Mouse (Mus musculus): ENCODE data around the gene Kdf1. TPM values are rescaled to one million over a fixed set of nuclear protein-coding genes. Genes with fewer than 3 reads are reported as not detected.
A peak's percentile ranks its signal among the peaks of the same experiment; 100 is the strongest.
"Not testable (repeated sequence)": the region's sequence is repeated elsewhere in the genome, so short reads cannot be mapped to it uniquely, and the experiment has no call there.

The Kdf1 gene
- polyA plus RNA-seq, 1 experiment, result not detected

DNA sequence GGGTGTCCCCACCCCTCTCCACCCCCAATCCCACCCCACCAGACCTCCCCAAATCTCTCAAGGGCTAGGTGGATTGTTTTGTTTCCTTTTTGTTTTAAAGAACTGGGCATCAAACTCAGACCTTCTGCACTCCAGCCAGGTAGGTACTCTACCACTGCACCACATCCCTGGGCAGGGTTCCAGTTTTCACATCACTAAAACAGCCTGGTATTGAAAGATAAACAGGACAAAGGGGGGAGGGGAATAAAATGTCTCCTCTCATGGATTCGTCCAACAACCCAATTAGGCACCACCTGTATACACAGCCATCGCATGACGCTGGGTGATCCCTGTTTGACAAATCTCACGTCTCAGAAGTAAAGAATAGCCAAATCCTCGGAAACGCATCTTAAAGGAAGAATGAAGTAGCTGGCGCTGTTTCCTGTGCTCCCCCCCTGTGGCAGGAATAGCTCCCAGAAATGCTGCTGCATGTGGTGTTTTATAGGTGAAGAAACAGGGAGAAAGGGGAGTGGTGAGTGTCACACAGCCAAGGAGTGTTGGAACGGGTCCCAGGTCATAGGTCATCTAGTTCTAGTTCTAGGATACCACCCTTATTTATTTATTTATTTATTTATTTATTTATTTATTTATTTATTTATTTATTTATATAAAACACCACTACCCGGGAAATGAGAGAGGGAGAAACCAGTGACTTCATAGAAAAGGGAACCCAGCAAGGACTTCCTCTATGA, 13.8 kb upstream of the Kdf1 start:
- 56% methylated on average over 9 of the region's 9 CpGs for WGBS

DNA sequence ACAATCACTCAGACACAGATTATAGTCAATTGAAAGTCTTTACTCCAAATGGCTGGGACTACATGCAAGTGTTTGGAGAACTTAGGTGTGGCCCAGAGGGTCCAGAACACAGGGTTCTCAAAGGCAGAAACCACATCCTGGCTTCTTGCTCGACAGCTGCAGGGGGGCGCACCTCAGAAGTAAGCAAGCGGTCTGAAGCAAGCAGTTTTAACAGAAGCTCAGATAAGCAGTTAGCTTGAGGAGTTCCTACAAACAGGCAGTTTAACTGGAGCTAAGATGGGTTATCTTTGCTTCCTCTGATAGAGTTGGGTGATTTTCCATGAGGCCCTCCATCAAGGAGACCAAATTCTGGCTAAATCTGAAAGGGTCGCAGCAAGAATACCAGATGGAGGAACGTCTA, 12.2 kb upstream of the Kdf1 start:
- Histone ChIP-seq H3K4me3 (ENCODE audit: insufficient read depth, low read depth, low read length) (no peak overlapping the region), H3K27ac (ENCODE audit: insufficient read depth, low read depth, low read length) (no peak overlapping the region), H3K4me1 (ENCODE audit: control insufficient read depth, insufficient read depth, low read length) (peaks cover 2% of the 10 kb centered on the region)
- WGBS, result 84% methylated on average over 5 of the region's 5 CpGs
- no peak for TF ChIP-seq CTCF (IDR thresholded peaks at IDR 0.05; ENCODE audit: insufficient read depth, low read depth, low read length)

More for the DNA sequence above, 13.8 kb upstream of the Kdf1 start:
- Histone ChIP-seq H3K27ac (ENCODE audit: insufficient read depth, low read depth, low read length) (no peak overlapping the region), H3K4me1 (ENCODE audit: control insufficient read depth, insufficient read depth, low read length) (peaks cover 8% of the 10 kb centered on the region), H3K4me3 (ENCODE audit: insufficient read depth, low read depth, low read length) (no peak overlapping the region)
- no peak for TF ChIP-seq POLR2A (IDR thresholded peaks at IDR 0.05; ENCODE audit: insufficient read depth, low read depth, low read length)
- no peak for TF ChIP-seq CTCF (IDR thresholded peaks at IDR 0.05; ENCODE audit: insufficient read depth, low read depth, low read length)

DNA sequence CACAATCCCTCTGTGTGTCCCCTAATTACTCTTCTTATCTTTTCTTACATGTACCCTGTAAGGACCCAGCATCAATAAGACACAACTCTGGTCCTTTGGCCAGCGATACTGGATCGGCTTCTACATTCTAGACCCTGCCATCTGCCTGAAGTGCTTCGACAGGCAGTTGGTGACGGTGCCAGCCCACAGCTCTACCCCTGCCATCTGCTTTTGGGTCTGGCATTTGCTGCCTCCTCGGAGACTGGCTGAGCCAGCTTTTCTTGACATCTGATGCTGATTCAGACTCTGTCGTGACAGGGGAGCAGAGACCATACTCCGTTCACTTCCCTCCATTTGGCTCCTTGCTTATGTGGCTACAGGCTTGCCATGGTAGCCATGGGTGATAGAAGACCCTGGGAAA, 9.8 kb upstream of the Kdf1 start:
- H3K27ac ChIP-seq (ENCODE audit: insufficient read depth, low read depth, low read length), result no peak overlapping the region
- 42% methylated on average over 7 of the region's 7 CpGs for WGBS

DNA sequence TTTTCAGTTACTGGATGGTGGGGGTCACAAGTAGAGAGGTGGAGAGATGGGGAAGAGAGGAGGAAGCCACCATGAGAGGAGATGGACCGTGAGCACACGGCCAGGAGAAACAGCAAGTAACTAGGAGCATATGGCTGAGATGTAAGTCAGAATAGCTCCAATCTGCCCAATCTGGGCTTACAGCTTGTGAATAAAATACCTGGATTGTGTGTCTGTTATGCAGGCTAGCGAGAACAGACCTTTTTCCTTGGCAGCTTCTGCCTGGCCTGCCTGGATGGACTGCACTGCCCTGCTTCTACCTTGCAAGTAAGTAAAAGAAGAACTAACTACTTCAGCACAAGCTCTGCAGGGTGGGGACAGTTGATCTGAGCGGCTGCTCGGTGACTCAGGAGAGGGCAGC, 7.7 kb upstream of the Kdf1 start:
- Histone ChIP-seq H3K4me3 (ENCODE audit: insufficient read depth, low read depth, low read length) (no peak overlapping the region), H3K4me1 (ENCODE audit: control insufficient read depth, insufficient read depth, low read length) (no peaks in the 10 kb centered on the region), H3K27ac (ENCODE audit: insufficient read depth, low read depth, low read length) (no peak overlapping the region)
- TF ChIP-seq CTCF (IDR thresholded peaks at IDR 0.05; ENCODE audit: insufficient read depth, low read depth, low read length) (no peak), POLR2A (IDR thresholded peaks at IDR 0.05; ENCODE audit: insufficient read depth, low read depth, low read length) (no peak)
- 84% methylated on average over 5 of the region's 5 CpGs for WGBS

More for the DNA sequence above, 9.8 kb upstream of the Kdf1 start:
- no peaks in the 10 kb centered on the region for H3K4me1 ChIP-seq (ENCODE audit: control insufficient read depth, insufficient read depth, low read length)
- TF ChIP-seq CTCF (IDR thresholded peaks at IDR 0.05; ENCODE audit: insufficient read depth, low read depth, low read length), result no peak
- TF ChIP-seq POLR2A (IDR thresholded peaks at IDR 0.05; ENCODE audit: insufficient read depth, low read depth, low read length), result no peak
- H3K4me3 ChIP-seq (ENCODE audit: insufficient read depth, low read depth, low read length), result no peak overlapping the region

DNA sequence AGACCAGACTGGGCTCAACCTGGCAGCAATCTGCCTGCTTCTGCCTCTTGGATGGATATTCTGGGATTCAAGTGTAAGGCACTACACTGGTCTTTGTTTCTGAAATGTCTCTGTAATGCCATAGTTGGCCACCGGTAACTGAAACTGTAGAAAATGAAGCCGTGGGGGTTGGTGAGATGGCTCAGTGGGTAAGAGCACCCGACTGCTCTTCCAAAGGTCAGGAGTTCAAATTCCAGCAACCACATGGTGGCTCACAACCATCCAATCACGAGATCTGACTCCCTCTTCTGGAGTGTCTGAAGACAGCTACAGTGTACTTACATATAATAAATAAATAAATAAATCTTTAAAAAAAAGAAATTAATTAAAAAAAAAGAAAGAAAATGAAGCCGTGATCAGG, 6.3 kb upstream of the Kdf1 start:
- H3K27ac ChIP-seq (ENCODE audit: insufficient read depth, low read depth, low read length); H3K4me3 ChIP-seq (ENCODE audit: insufficient read depth, low read depth, low read length); H3K4me1 ChIP-seq (ENCODE audit: control insufficient read depth, insufficient read depth, low read length): not testable (repeated sequence)
- WGBS, result 64% methylated on average over 5 of the region's 5 CpGs

DNA sequence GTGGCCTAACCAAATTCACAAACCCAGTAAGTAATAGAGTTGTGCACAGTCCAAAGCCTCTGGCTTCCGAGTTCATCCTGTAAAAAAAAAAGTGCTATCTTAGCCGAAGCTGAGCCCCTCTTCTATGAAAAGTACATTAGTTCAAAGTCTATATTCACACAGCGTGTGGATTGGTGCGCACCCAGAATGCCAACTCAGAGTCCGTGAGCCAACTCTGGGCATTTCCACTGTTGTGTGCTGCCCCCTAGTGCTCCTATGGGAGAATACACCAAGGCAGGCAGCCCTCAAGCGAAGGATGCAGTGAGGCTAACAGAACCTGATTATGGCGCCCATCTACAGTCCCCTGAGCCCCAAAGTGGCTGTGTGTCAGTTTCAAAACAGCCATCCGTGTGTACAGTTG, 5.8 kb upstream of the Kdf1 start:
- Histone ChIP-seq H3K27ac (ENCODE audit: insufficient read depth, low read depth, low read length) (no peak overlapping the region), H3K4me1 (ENCODE audit: control insufficient read depth, insufficient read depth, low read length) (no peaks in the 10 kb centered on the region), H3K4me3 (ENCODE audit: insufficient read depth, low read depth, low read length) (no peak overlapping the region)
- peak; percentile 54; the same call in 1 of the 2 replicates for TF ChIP-seq CTCF (IDR thresholded peaks at IDR 0.05; ENCODE audit: insufficient read depth, low read depth, low read length)
- TF ChIP-seq POLR2A (IDR thresholded peaks at IDR 0.05; ENCODE audit: insufficient read depth, low read depth, low read length), result no peak
- WGBS, result 8% methylated on average over 8 of the region's 8 CpGs

DNA sequence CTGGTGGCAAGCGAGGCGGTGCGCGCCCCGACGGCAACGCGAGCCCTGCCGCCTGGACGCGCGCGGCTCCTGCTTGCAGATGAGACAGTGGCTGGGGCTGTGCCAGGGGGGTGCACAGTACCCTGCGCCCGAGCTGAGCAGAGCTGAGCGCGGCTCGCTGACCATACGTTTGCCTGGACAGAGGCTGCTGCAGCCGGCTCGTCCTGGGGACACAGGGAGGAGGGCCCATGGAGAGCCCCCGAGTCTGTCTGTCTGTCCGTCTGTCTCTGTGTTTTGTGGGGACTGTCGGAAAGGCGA, 554 bp downstream of the Kdf1 start:
- WGBS, result 11% methylated on average over 25 of the region's 25 CpGs
- TF ChIP-seq CTCF (IDR thresholded peaks at IDR 0.05; ENCODE audit: insufficient read depth, low read depth, low read length) (no peak), POLR2A (IDR thresholded peaks at IDR 0.05; ENCODE audit: insufficient read depth, low read depth, low read length) (no peak)
- no peak overlapping the region for H3K4me3 ChIP-seq (ENCODE audit: insufficient read depth, low read depth, low read length)
- no peak overlapping the region for H3K27ac ChIP-seq (ENCODE audit: insufficient read depth, low read depth, low read length)
- peaks cover 3% of the 10 kb centered on the region; the same call in 1 of the 2 replicates for H3K4me1 ChIP-seq (ENCODE audit: control insufficient read depth, insufficient read depth, low read length)

DNA sequence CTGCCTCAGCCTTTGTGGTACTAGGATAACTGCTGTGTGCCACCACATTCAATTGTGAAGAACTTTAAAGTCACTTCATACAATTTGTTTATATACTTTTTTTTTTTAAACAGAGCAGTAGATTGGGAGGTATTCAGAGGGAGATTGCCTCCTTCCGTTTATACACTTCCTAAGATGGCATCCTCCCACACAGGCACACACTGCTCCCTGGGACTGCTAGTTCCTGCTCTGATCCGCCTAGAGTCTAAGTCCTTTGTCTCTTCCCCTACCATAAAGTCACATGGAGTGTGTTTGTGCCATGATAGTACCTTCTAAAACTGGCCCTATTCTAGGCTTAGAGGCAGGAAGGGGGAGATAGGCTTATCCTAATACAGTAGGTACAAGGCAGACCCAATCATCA, 2.7 kb downstream of the Kdf1 start:
- peaks cover 3% of the 10 kb centered on the region; the same call in 1 of the 2 replicates for H3K4me1 ChIP-seq (ENCODE audit: control insufficient read depth, insufficient read depth, low read length)
- TF ChIP-seq CTCF (IDR thresholded peaks at IDR 0.05; ENCODE audit: insufficient read depth, low read depth, low read length) (no peak), POLR2A (IDR thresholded peaks at IDR 0.05; ENCODE audit: insufficient read depth, low read depth, low read length) (no peak)
- 0 out of 2 replicates have a peak overlapping the region, but pooled peaks have one; percentile 6 for H3K27ac ChIP-seq (ENCODE audit: insufficient read depth, low read depth, low read length)
- WGBS, result 37% methylated on average over 2 of the region's 2 CpGs
- no peak overlapping the region for H3K4me3 ChIP-seq (ENCODE audit: insufficient read depth, low read depth, low read length)

DNA sequence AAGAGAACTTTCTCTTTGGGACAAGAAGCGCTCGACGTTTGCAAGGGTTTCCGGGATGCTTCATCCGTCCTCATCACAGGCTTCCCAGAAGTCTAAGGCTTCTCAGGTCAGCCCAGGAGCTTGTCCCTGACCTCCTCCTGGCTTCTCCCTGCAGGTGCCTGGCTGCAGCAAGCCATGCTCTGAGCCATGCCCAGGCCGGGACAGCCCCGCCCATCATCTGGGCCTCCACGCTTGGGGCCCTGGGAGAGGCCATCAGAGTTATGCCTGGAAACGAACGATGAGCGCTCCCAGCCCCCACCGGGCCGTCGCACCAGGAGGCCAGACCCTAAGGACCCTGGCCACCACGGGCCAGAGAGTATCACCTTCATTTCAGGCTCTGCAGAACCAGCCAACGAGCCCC, 9.0 kb downstream of the Kdf1 start:
- WGBS, result 71% methylated on average over 16 of the region's 16 CpGs
- no peak overlapping the region for H3K4me3 ChIP-seq (ENCODE audit: insufficient read depth, low read depth, low read length)
- H3K4me1 ChIP-seq (ENCODE audit: control insufficient read depth, insufficient read depth, low read length), result no peaks in the 10 kb centered on the region
- H3K27ac ChIP-seq (ENCODE audit: insufficient read depth, low read depth, low read length), result no peak overlapping the region
- TF ChIP-seq CTCF (IDR thresholded peaks at IDR 0.05; ENCODE audit: insufficient read depth, low read depth, low read length) (no peak), POLR2A (IDR thresholded peaks at IDR 0.05; ENCODE audit: insufficient read depth, low read depth, low read length) (no peak)

DNA sequence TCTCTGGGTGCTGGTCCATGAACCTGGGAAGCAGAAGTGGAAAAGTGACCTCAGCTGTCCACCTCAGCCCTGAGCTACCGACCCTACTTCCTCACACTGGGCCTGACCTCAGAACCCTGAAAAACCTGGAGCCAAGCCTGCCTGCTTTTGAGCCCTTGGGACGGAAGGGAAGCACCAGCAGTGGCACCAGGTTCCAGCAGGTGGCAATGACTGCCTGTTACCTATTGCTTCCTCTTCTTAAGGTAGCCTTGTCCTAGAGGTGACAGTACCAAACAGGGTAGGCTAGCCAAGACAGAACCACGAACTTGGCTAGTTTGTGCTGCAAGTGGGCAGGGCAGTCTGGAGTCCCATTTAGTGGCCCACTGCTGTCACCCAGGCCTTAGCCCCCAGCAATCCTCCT, 14.0 kb downstream of the Kdf1 start:
- no peak for TF ChIP-seq CTCF (IDR thresholded peaks at IDR 0.05; ENCODE audit: insufficient read depth, low read depth, low read length)
- TF ChIP-seq POLR2A (IDR thresholded peaks at IDR 0.05; ENCODE audit: insufficient read depth, low read depth, low read length), result no peak
- Histone ChIP-seq H3K4me3 (ENCODE audit: insufficient read depth, low read depth, low read length) (no peak overlapping the region), H3K4me1 (ENCODE audit: control insufficient read depth, insufficient read depth, low read length) (no peaks in the 10 kb centered on the region), H3K27ac (ENCODE audit: insufficient read depth, low read depth, low read length) (no peak overlapping the region)
- WGBS, result 90% methylated on average over 3 of the region's 3 CpGs
